ENCODE assay signal across 19 mouse cellular contexts in the genomic region with DNA sequence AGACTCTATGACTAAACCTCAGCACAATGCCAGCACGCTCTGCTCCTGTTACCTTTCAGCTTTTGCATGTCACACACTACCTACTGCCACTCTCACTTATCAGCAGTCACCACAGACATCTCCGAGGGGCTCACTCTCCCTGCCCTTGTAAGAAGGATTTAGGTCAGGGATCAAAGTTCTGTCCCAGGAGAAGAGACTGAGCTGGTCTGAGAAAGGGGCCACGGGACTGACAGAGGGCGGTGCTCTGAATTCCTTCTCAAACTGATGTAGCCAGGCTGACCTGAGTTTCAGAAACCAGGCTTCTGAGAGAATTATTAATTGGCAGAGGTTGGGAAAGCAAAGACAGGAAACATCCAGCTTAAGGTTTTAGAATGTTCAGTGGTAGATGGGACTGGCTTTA.
"Had no signal": no experiment of that assay in that cellular context is flagged by ENCODE, and none has a peak within 500 bp of the region (broad histone marks: within the 10 kb centered on the region; RNA-seq: fewer than 3 reads in every experiment).

No protein-coding gene starts in this region.

- H3K4me2 ChIP-seq: lung, embryonic 14.5 days; midbrain, embryonic 12.5 days; neural tube, embryonic 13.5 days; neural tube, embryonic 15.5 days had no signal

- DNase-seq: lung, adult 18-20 months; lung, postnatal 10 days; lung, postnatal 4 days; midbrain, embryonic 14.5 days; retina, postnatal 1 day; right cerebral cortex, adult 18-20 months; right cerebral cortex, postnatal 25 days; right cerebral cortex, postnatal 4 days; spleen, adult 18-20 months; thymus, adult 18-20 months; thymus, postnatal 14 days; thymus, postnatal 36 days had no signal

- H3K27me3 ChIP-seq: neural tube, embryonic 13.5 days; neural tube, embryonic 15.5 days had no signal

- H3K36me3 ChIP-seq: midbrain, embryonic 12.5 days; neural tube, embryonic 13.5 days; neural tube, embryonic 15.5 days had no signal

- H3K9ac ChIP-seq: liver, embryonic 14.5 days; lung, embryonic 14.5 days; midbrain, embryonic 12.5 days; neural tube, embryonic 13.5 days; neural tube, embryonic 15.5 days had no signal

- H3K9me3 ChIP-seq: midbrain, embryonic 12.5 days; neural tube, embryonic 13.5 days; neural tube, embryonic 15.5 days had no signal

- H3K27ac ChIP-seq: liver, embryonic 14.5 days; midbrain, embryonic 12.5 days; neural tube, embryonic 13.5 days; neural tube, embryonic 15.5 days had no signal

- H3K4me3 ChIP-seq: midbrain, embryonic 12.5 days; myocyte; neural tube, embryonic 13.5 days; neural tube, embryonic 15.5 days had no signal

- ATAC-seq: midbrain, embryonic 16.5 days had no signal

- H3K4me1 ChIP-seq: neural tube, embryonic 15.5 days had no signal
